Mouse (Mus musculus) cerebellum, adult (tissue): Measurements from ENCODE around the gene Slc6a21.

Source experiments
- ATAC-seq: cut with Nextera tagmentation; 2 replicates; pipeline ENCODE4 v1.9.2; 2017; ENCODE audit warnings: mild to moderate bottlenecking, moderate library complexity, mixed read lengths; ENCODE audit not compliant: insufficient number of reproducible peaks, low FRiP score, low TSS enrichment

Gene Slc6a21

GRCm38 (mm10) chr7:45277136-45277760, at the start of gene Slc6a21:
Gene Slc6a21 (plus strand): TSS chr7:45277513.
- ATAC-seq, result no peak; the same call in 1 of the 2 replicates

GRCm38 (mm10) chr7:45228548-45228947, 48.8 kb upstream of the Slc6a21 start:
- ATAC-seq, result no peak

- ATAC-seq, result no peak
Observed at GRCm38 (mm10) chr7:45229046-45229445, 48.3 kb upstream of the Slc6a21 start.

GRCm38 (mm10) chr7:45229459-45230203, 47.7 kb upstream of the Slc6a21 start:
- no peak for ATAC-seq

- ATAC-seq, result no peak
Observed at GRCm38 (mm10) chr7:45231192-45231591, 46.1 kb upstream of the Slc6a21 start.

GRCm38 (mm10) chr7:45231941-45232340, 45.4 kb upstream of the Slc6a21 start:
- no peak for ATAC-seq

- no peak for ATAC-seq
Observed at GRCm38 (mm10) chr7:45232716-45233465, 44.4 kb upstream of the Slc6a21 start.

- no peak for ATAC-seq
Observed at GRCm38 (mm10) chr7:45233580-45234332, 43.6 kb upstream of the Slc6a21 start.

GRCm38 (mm10) chr7:45234333-45234841, 42.9 kb upstream of the Slc6a21 start:
- no peak for ATAC-seq

GRCm38 (mm10) chr7:45234922-45235571, 42.3 kb upstream of the Slc6a21 start:
- ATAC-seq, result no peak

GRCm38 (mm10) chr7:45235656-45236180, 41.6 kb upstream of the Slc6a21 start:
- no peak for ATAC-seq

GRCm38 (mm10) chr7:45237747-45238699, 39.3 kb upstream of the Slc6a21 start:
- no peak for ATAC-seq

- no peak for ATAC-seq
Observed at GRCm38 (mm10) chr7:45238723-45239496, 38.4 kb upstream of the Slc6a21 start, which contains the start of gene Cd37. Gene Cd37 (minus strand): TSS chr7:45239115.

- no peak for ATAC-seq
Observed at GRCm38 (mm10) chr7:45240109-45240508, 37.2 kb upstream of the Slc6a21 start.

GRCm38 (mm10) chr7:45240633-45241388, 36.5 kb upstream of the Slc6a21 start, which contains the start of gene Slc6a16:
Gene Slc6a16 (plus strand): TSS chr7:45241085.
- ATAC-seq, result no peak

GRCm38 (mm10) chr7:45241389-45241749, 35.9 kb upstream of the Slc6a21 start:
- no peak for ATAC-seq

GRCm38 (mm10) chr7:45247666-45248065, 29.6 kb upstream of the Slc6a21 start:
- no peak for ATAC-seq
